8 mouse cellular contexts compared by ENCODE assay signal in the genomic region with DNA sequence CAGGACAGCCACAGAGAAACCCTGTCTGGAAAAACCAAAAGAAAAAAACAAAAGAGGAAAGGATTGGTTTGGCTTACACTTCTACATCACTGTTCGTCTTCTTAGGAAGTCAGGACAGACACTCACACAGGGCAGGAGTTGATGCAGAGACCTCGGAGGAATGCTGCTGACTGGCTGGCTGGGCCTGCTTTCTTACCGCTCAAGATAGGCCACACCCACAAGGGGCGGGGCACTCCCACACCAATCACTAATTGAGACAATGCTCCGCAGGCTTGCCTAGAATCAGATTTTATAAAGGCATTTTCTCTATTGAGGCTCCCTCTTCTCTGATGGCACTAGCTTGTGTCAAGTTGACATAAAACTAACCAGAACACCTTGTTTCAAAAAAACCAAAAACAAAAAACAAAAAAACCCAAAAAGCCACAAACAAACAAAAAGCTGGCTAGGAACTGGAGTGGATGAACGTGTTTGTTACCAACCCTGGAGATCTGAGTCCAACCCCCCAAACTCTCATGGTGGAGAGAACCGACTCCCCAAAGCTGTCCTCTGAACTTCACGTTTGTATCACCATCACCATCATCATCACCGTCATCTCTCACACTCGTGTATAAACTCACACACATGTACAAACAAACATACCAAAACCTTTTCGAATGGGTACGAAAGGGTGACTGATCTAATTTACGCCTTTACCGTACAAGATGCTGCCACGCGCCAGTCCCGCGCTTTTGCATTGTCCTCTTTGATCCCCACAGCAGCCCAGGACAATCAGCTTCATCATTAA. TPM values are rescaled to one million over a fixed set of nuclear protein-coding genes. Genes with fewer than 3 reads are reported as not detected.
A peak's percentile ranks its signal among the peaks of the same experiment; 100 is the strongest.
DNase-seq lines count a peak whose midpoint lies in the region; ATAC-seq lines count a peak whose summit lies in the region.

No protein-coding gene starts in this region.

- ATAC-seq in liver, embryonic 15.5 days (ENCODE audit: insufficient read depth), result no peak

- H3K36me3 ChIP-seq in liver, embryonic 15.5 days (replicated peaks), result no peaks in the 10 kb centered on the region

- no peak overlapping the region for H3K9ac ChIP-seq in liver, embryonic 15.5 days

- peaks cover 42% of the 10 kb centered on the region for H3K4me1 ChIP-seq in liver, embryonic 15.5 days (replicated peaks)

- 51% methylated on average over 18 of the region's 18 CpGs for WGBS in liver, embryonic 15.5 days (ENCODE audit: insufficient replicate concordance)

- H3K27ac ChIP-seq in liver, embryonic 15.5 days (replicated peaks), result peak overlapping the region; percentile 42

- peak; percentile 37 for DNase-seq in adrenal gland, postnatal 10 days
- no peak for DNase-seq in adrenal gland, adult 8-10 months
- peak; percentile 26 for DNase-seq in urinary bladder, postnatal 14 days (ENCODE audit: low spot score)
- no peak for DNase-seq in urinary bladder, adult 18-20 months (ENCODE audit: low spot score in 2 of 2)
- peak; percentile 65 to 74 for DNase-seq in spleen, postnatal 14 days (ENCODE audit: low spot score in 2 of 2)
- DNase-seq in adrenal gland, adult 18-20 months (ENCODE audit: low spot score in 2 of 2), result no peak
- no peak for DNase-seq in urinary bladder, postnatal 10 days (ENCODE audit: low spot score)

- peak overlapping the region; percentile 11 for H3K4me2 ChIP-seq in liver, embryonic 15.5 days

- H3K9me3 ChIP-seq in liver, embryonic 15.5 days (replicated peaks), result no peaks in the 10 kb centered on the region

- H3K4me3 ChIP-seq in liver, embryonic 15.5 days (replicated peaks), result peak overlapping the region; percentile 2

- peaks cover 4% of the 10 kb centered on the region; the same call in 1 of the 2 replicates for H3K27me3 ChIP-seq in liver, embryonic 15.5 days

RNA-seq across cellular contexts. Expression of gene Pik3cd, which starts 0.8 kb away (rescaled TPM):
- 10 to 100 TPM in 1 of 2 experiments, 1 to 10 TPM in 1; 7.5 to 12.1 TPM for total RNA-seq in adrenal gland, postnatal 10 days (2021)
- total RNA-seq in adrenal gland, adult 8-10 months (2022), result 1 to 10 TPM; 4.8 to 9.3 (median 7.0) TPM
- polyA plus RNA-seq in liver, embryonic 15.5 days (2015; fragmentation: Nextera tagmentation; extraction: Ambion mirVana), result 7.2 and 7.3 TPM in 2 replicates
- total RNA-seq in adrenal gland, adult 18-20 months (2021), result 1 to 10 TPM; 3.8 to 6.5 TPM

RNA-seq across cellular contexts. Expression of gene Tmem201, which starts 36.2 kb away (rescaled TPM):
- total RNA-seq in adrenal gland, postnatal 10 days (2021), result 10 to 100 TPM; 35.0 to 43.6 TPM
- total RNA-seq in adrenal gland, adult 8-10 months (2022), result 10 to 100 TPM; 29.0 to 41.6 (median 36.4) TPM
- 6.6 and 6.8 TPM in 2 replicates for polyA plus RNA-seq in liver, embryonic 15.5 days (2015; fragmentation: Nextera tagmentation; extraction: Ambion mirVana)
- total RNA-seq in adrenal gland, adult 18-20 months (2021), result 10 to 100 TPM; 27.8 to 29.0 TPM

Comparison
In these comparisons a context has a peak if more than half of its experiments do, and no peak if none do; other contexts are left out.
1. DNase-seq: peak in adrenal gland, postnatal 10 days (single experiment), urinary bladder, postnatal 14 days (single experiment) and spleen, postnatal 14 days (2 of 2); none in adrenal gland, adult 8-10 months (single experiment), urinary bladder, adult 18-20 months (0 of 2), adrenal gland, adult 18-20 months (0 of 2) and urinary bladder, postnatal 10 days (single experiment).